Mouse (Mus musculus) erythroblast, adult 5-6 weeks (primary cell): ENCODE data around the gene Aars. TPM values are rescaled to one million over a fixed set of nuclear protein-coding genes. Genes with fewer than 3 reads are reported as not detected.
"Not testable (repeated sequence)": the region's sequence is repeated elsewhere in the genome, so short reads cannot be mapped to it uniquely, and the experiment has no call there.

Source experiments
- ATAC-seq: replicated peaks from 2 replicates; pipeline ENCODE4 v1.8.0; 2016; ENCODE audit warnings: moderate number of reproducible peaks, mild to moderate bottlenecking, moderate TSS enrichment, inconsistent platforms; ENCODE audit not compliant: poor library complexity, low FRiP score, severe bottlenecking
- total RNA-seq, 2 experiments: library from RNA; stranded (forward) in 1 of 2; stranded (reverse) in 1 of 2; fragments of 150-400 nt in 1 of 2; fragments of 200-764, 138-1000 nt in 1 of 2; gene quantifications; 2 replicates each; pipeline versions ENCODE4 v1.2.3 to v1.2.4; 2015 to 2017; ENCODE audit warnings: low replicate concordance in 2 of 2

Aars gene
- total RNA-seq, 2 experiments from 2014 or later: 23.1 to 35.3 TPM

DNA sequence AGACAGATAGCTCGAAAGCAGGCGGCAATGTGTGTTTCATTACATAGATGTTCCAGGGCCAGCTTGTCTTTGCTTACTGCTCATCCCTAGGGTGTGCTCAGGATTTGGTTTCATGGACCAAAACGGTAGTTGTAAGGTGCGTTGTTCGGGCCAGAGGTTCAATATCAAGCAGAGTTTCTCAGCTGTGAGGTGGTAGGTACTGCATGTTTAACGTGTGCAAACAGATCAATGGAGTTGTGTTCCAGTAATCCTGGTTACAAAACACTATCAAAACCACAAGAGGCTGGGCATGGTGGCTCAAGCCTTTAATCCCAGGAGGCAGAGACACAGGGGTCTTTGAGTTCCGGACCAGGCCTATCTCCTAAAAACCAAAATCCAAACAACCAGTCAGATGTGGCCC is 16.2 kb downstream of the Aars start:
- ATAC-seq: no peak

DNA sequence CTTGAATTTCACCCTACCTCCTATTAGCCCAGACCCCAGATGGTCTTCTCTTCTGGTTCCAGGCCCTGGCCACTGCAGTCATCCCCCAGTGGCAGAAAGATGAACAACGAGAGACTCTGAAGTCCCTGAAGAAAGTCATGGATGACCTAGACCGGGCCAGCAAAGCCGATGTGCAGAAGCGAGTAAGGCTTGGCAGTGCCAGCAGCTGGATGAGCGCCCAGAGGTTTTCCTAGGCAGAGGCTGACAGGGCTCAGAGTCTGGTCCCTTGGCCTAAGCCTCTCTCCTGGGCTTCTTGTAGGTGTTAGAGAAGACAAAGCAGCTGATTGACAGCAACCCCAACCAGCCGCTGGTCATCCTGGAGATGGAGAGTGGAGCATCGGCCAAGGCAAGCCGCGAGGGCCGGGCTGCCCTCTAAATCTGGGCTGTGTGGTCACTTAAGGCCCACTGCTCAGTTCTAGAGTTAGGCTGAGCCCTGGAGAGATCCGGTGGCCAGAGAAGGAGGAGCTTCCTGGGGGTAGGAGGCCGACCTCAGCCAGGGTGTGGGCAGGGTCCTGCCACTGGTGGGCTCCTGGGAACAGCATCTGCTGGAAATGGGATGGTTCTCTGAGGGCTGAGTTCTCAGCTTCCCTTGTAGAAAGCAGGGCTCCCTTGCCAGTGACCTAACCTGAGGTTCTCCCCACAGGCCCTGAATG is 21.0 kb downstream of the Aars start:
- ATAC-seq: no peak

- ATAC-seq: no peak
These were observed 22.2 kb downstream of the Aars start for GRCm38 (mm10) chr8:111055031-111055634.

DNA sequence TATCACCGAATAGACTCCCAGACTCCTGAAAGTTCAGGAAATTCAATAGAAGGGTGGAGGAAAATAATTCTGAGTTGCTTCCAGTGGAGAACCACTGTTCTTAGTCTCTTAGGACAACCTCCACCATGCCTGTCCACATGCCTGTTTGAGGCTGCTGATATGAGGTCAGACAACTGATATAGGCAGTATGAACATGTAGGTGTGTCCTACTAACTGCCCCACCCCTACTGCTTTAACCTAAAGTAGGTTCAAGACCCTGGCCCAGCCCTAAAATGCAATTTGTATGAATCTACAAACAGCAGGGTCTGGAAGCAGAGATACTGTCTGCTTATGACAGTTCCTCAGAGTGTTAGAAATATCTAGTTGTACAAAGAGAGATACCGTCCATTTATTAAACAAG is 22.7 kb downstream of the Aars start:
- ATAC-seq: 0 out of 2 replicates have a peak, but pooled peaks have one; percentile 13

GRCm38 (mm10) chr8:111056158-111056663 is 23.3 kb downstream of the Aars start, which contains the start of gene Exosc6:
Gene Exosc6, plus strand, starts transcription at chr8:111056339.
- ATAC-seq: peak; percentile 93

DNA sequence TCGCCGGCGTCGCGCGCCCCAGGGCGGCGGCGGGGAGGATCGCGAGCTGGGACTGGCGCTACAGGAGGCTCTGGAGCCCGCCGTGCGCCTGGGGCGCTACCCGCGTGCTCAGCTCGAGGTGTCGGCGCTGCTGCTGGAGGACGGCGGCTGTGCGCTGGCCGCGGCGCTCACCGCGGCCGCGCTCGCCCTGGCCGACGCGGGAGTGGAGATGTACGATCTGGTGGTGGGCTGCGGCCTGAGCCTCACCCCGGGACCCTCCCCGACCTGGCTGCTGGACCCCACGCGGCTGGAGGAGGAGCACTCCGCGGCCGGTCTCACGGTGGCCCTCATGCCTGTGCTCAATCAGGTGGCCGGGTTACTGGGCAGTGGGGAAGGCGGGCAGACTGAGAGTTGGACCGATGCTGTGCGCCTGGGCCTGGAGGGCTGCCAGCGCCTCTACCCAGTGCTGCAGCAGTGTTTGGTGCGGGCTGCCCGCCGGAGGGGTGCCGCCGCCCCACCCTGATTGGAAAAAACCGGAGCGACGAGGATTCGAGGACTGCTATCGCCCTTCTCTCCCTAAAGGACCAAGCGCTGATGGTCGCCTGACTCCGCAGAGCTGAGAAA is 23.8 kb downstream of the Aars start:
- 0 out of 2 replicates have a peak, but pooled peaks have one; percentile 19 for ATAC-seq

- ATAC-seq: no peak
These were observed 26.1 kb downstream of the Aars start for GRCm38 (mm10) chr8:111058946-111059572.

DNA sequence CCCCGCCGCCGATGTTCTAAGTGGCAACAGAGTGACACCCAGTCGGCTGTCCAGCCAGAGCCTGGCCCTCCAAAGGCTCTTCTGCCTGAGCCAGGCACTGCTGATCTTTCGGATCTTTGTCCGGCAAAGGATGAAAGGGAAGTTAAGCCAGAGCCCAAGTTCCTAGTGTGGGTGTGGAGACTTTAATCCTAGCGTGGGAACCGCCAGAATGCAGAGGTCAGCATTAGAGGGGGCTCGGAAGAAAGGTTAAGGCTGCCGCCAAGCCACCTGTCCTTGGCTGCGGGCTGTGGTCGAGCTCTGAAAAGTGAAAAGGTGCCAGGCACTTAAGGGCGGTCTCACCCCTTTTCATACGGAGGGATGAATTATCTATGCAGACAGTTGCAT is 28.7 kb downstream of the Aars start:
- 0 out of 2 replicates have a peak, but pooled peaks have one; percentile 21 for ATAC-seq

DNA sequence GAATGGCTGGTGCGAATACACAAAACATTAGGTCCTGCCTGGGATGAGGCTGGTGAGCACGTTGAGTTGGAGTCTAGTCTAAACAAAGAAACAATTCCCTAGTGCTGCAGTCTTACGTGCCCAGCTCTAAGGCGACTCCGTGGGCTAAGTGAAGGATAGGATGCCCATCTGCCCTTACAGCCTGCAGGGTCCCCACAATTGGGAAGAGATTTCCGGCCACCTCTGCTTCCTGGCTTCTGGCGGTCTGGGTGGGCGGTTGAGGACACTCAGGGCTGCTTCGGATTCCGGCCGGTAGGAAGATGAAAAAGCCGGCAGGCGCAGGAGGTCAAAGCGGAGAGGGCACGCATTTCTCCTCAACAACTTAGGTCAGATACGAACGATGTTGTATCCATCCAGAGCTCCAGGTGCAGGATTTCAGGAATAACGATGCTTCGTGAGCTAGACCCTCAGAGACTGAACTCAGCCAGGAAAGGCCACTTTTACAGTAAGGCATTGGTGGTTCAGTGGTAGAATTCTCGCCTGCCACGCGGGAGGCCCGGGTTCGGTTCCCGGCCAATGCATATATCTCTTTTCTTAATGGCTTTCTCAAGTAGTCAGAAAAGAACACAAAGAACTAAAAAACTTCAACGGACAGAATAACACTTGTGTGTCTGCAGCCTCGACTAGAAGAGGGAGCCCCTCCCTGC is 29.3 kb downstream of the Aars start:
- peak; percentile 28; the same call in 1 of the 2 replicates for ATAC-seq

GRCm38 (mm10) chr8:111062893-111063292 is 29.9 kb downstream of the Aars start:
- ATAC-seq: no peak

DNA sequence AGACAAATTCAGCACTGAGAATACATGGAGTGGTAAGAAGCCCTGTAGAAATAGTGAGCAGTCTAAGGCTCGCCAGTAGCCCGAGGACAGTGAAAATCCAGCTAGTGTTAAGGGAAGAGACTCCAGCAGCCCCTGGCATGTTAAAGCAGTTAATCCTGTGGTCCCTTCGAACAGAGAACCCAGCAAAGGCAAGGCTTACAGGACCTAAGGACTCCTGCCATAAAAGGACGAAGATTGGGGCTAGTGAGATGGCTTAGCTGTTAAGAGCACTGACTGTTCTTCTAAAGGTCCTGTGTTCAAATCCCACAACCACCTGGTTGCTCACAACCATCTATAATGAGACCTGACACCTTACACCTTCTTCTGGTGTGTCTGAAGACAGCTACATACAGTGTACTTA is 33.4 kb downstream of the Aars start:
- ATAC-seq: no peak

DNA sequence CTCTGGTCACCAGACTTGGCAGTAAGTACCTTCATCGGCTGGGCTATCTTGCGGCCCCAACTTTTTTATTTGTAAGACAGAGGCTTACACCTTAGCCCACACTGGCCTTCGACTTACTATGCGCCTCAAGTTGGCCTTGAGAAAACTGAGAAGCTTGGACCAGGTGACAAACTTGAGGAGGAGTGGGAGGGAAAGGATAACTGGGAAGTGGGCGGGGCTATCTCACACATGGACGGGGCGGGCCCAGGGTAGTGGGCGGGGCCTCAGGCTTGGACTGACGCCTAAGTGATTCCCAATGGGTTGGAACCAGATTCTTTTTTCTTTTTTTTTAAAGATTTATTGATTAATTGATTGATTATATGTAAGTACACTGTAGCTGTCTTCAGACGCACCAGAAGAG is 34.5 kb downstream of the Aars start:
- 0 out of 2 replicates have a peak, but pooled peaks have one; percentile 64 for ATAC-seq

- not testable (repeated sequence) for ATAC-seq
These were observed 35.7 kb downstream of the Aars start for GRCm38 (mm10) chr8:111068660-111069059.

DNA sequence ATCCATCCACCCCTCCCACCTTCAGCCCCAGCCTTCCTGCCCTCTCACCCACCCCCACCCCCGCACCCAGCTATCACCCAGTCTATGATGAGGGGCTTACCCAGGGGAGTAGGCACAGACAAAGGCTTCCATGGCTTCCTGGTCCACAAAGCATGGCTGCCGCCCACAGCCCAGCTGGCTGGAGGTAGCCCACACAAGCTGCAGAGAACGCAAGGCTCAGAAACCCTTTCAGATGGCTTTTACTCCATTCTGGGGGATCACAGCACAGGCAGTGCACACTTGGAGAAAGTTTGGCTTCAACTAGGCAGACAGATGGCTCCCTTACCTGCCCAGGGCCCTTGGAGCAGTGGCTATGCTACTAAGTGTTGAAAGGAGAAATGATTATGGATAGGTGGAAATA is 43.0 kb downstream of the Aars start:
- no peak for ATAC-seq

- ATAC-seq: no peak
These were observed 46.5 kb downstream of the Aars start for GRCm38 (mm10) chr8:111079461-111079860.

DNA sequence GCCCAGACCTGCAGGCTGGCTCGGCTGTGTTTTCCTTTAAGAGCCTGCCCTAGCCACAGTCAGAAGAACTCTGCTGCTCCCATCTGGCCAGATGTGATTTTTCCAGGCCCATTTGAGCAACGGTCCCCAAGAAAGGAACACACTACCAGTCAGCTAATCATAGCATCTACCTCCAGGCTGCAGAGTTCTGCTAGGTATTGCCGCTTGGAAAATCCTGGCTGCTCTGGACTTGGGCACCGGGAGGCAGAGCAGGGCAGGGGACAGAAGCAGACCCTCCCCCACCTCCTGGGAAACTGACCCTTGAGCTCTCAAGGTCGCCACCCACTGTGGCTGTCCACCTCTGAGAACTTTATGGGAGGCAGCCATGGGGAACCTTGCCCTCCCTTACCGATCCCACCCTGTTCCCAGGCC is 46.9 kb downstream of the Aars start:
- ATAC-seq: no peak

- ATAC-seq: no peak
These were observed 48.8 kb downstream of the Aars start for GRCm38 (mm10) chr8:111081580-111082258.

DNA sequence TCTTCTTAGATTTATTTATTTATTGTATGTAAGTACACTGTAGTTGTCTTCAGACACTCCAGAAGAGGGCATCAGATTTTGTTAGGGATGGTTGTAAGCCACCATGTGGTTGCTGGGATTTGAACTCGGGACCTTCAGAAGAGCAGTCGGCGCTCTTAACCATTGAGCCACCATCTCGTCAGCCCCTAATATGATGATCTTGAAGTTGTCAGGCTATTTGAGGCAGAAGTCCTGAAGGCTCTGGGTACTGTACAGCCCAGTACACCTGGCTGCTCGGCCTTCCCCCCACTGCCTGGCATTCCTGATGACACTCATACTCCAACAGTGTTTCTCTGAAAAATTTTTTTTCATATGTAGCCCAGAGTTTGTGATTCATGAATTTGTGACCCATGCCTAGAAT is 51.0 kb downstream of the Aars start:
- not testable (repeated sequence) for ATAC-seq

DNA sequence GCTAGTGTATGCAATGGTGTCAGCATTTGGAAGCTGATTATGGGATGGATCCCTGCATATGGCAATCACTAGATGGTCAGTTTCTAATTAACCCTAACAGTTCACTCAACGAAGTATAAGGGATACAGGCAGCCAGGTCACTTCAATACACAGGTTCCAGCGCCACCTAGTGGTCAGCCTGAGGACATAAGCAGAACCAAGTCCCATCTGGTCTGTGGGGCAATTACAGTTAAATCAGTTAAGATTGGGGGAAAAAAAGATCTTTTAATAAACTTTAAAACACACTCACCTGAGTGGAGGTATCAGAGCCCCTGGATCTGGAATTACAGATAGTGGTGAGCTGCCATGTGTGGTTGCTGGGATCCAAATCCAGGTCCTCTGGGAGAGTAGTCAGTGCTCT is 57.2 kb downstream of the Aars start:
- peak; percentile 80 for ATAC-seq
